Mouse (Mus musculus): ENCODE data around the gene Phactr4. TPM values are rescaled to one million over a fixed set of nuclear protein-coding genes. Genes with fewer than 3 reads are reported as not detected.

Gene Phactr4
- total and polyA plus RNA-seq, 3 experiments: 0.95 to 9.6 (median 1.4) TPM

DNA sequence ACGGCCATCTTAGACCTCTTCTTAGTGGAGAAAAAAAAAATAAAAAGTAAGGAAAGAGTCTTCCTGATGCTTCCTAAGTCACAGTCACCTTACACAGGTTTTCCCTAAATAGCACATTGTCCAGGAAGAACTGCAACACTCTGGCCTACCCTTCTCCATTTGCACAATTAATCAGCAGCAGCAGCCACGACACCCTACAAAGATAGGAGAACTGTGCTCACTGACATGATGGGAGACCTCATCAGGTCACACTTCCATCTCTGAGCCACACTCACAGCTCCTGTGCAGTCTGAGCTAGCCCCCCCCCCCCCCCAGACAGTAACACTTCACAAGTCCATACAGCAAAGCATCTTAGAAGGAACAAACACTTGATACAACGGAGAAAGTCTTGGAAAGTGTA is 25.2 kb downstream of the Phactr4 start:
- dilution Hi-C loops (cut with MboI; ENCODE audit: extremely low pct_ligation_motif_present, extremely low pct_unique_long_range_greater_than_20kb, low sequenced_read_pairs): no loop called here
- Histone ChIP-seq H3K79me2 (replicated peaks; ENCODE audit: control insufficient read depth, extremely low read depth, insufficient read depth, poor library complexity, severe bottlenecking) (no peaks in the 10 kb centered on the region), H3K9ac (ENCODE audit: insufficient read depth, low read depth) (no peak overlapping the region), H3K27ac (ENCODE audit: insufficient read depth, low read depth) (no peak overlapping the region), H3K9me3 (replicated peaks; ENCODE audit: low read length) (no peaks in the 10 kb centered on the region), H3K4me3 (replicated peaks in 1 of 3; ENCODE audit: low read depth in 2 of 3, low read length in 2 of 3, poor library complexity in 1 of 3) (no peak overlapping the region), H3K4me2 (ENCODE audit: insufficient read depth, low read depth, poor library complexity, severe bottlenecking) (no peak overlapping the region), H3K27me3 (replicated peaks) (no peaks in the 10 kb centered on the region), H3K36me3 (replicated peaks in 1 of 2; ENCODE audit: control insufficient read depth in 1 of 2, insufficient read depth in 1 of 2, low read length in 1 of 2) (peaks cover 3 to 8% of the 10 kb centered on the region in 2 experiments), H3K4me1 (ENCODE audit: control insufficient read depth in 1 of 2, insufficient read depth in 2 of 2) (no peaks in the 10 kb centered on the region)
- no peak for TF ChIP-seq GABPA (IDR thresholded peaks at IDR 0.05; ENCODE audit: insufficient replicate concordance, low read depth, low read length)
- no peak for TF ChIP-seq POLR2AphosphoS2 (IDR thresholded peaks at IDR 0.05; ENCODE audit: low read depth, low read length)
- no peak for TF ChIP-seq MAX (IDR thresholded peaks at IDR 0.05; ENCODE audit: low read length)
- in situ Hi-C loops (cut with MboI; ENCODE audit: low pct_ligation_motif_present, low pct_unique_long_range_greater_than_20kb, low sequenced_read_pairs): no loop called here
- DNase-seq (ENCODE audit: extremely low read depth): no peak

- no peaks in the 10 kb centered on the region for H3K4me1 ChIP-seq (ENCODE audit: control insufficient read depth in 1 of 2, insufficient read depth in 2 of 2)
- no peak overlapping the region for H3K27ac ChIP-seq (ENCODE audit: insufficient read depth, low read depth)
- H3K79me2 ChIP-seq (replicated peaks; ENCODE audit: control insufficient read depth, extremely low read depth, insufficient read depth, poor library complexity, severe bottlenecking): no peaks in the 10 kb centered on the region
- no peak overlapping the region for H3K9ac ChIP-seq (ENCODE audit: insufficient read depth, low read depth)
- peaks cover 3 to 8% of the 10 kb centered on the region in 2 experiments for H3K36me3 ChIP-seq (replicated peaks in 1 of 2; ENCODE audit: control insufficient read depth in 1 of 2, insufficient read depth in 1 of 2, low read length in 1 of 2)
- no peak overlapping the region for H3K4me2 ChIP-seq (ENCODE audit: insufficient read depth, low read depth, poor library complexity, severe bottlenecking)
- TF ChIP-seq BHLHE40 (IDR thresholded peaks at IDR 0.05; ENCODE audit: low read depth, low read length): no peak
- no peak for TF ChIP-seq MAZ (IDR thresholded peaks at IDR 0.05; ENCODE audit: low read depth, low read length)
- no peak for TF ChIP-seq UBTF (IDR thresholded peaks at IDR 0.05; ENCODE audit: low read depth, low read length)
- H3K4me3 ChIP-seq (replicated peaks in 1 of 3; ENCODE audit: low read depth in 2 of 3, low read length in 2 of 3, poor library complexity in 1 of 3): no peak overlapping the region
- no peak for DNase-seq (ENCODE audit: extremely low read depth)
- in situ Hi-C loops (cut with MboI; ENCODE audit: low pct_ligation_motif_present, low pct_unique_long_range_greater_than_20kb, low sequenced_read_pairs) (no loop called here), dilution Hi-C loops (cut with MboI; ENCODE audit: extremely low pct_ligation_motif_present, extremely low pct_unique_long_range_greater_than_20kb, low sequenced_read_pairs) (no loop called here)
- H3K27me3 ChIP-seq (replicated peaks): no peaks in the 10 kb centered on the region
- H3K9me3 ChIP-seq (replicated peaks; ENCODE audit: low read length): no peaks in the 10 kb centered on the region
Observed at GRCm38 (mm10) chr4:132396251-132396650, 26.0 kb downstream of the Phactr4 start.

GRCm38 (mm10) chr4:132391063-132391740 is 31.1 kb downstream of the Phactr4 start:
- Histone ChIP-seq H3K36me3 (replicated peaks in 1 of 2; ENCODE audit: control insufficient read depth in 1 of 2, insufficient read depth in 1 of 2, low read length in 1 of 2) (peaks cover 0 to 2% of the 10 kb centered on the region in 2 experiments), H3K4me1 (ENCODE audit: control insufficient read depth in 1 of 2, insufficient read depth in 2 of 2) (peaks cover 0 to 22% of the 10 kb centered on the region in 2 experiments; a peak in 2 of 4 replicates), H3K4me3 (replicated peaks in 1 of 3; ENCODE audit: low read depth in 2 of 3, low read length in 2 of 3, poor library complexity in 1 of 3) (no peak overlapping the region), H3K27me3 (replicated peaks) (no peaks in the 10 kb centered on the region), H3K9me3 (replicated peaks; ENCODE audit: low read length) (no peaks in the 10 kb centered on the region), H3K79me2 (replicated peaks; ENCODE audit: control insufficient read depth, extremely low read depth, insufficient read depth, poor library complexity, severe bottlenecking) (no peaks in the 10 kb centered on the region), H3K9ac (ENCODE audit: insufficient read depth, low read depth) (no peak overlapping the region), H3K27ac (ENCODE audit: insufficient read depth, low read depth) (no peak overlapping the region), H3K4me2 (ENCODE audit: insufficient read depth, low read depth, poor library complexity, severe bottlenecking) (no peak overlapping the region)
- no peak for DNase-seq (ENCODE audit: extremely low read depth)
- TF ChIP-seq JUND (conservative IDR thresholded peaks at IDR 0.05; ENCODE audit: low read depth, low read length) (no peak), ZMIZ1 (IDR thresholded peaks at IDR 0.05; ENCODE audit: low read depth, low read length) (no peak), CHD1 (IDR thresholded peaks at IDR 0.05; ENCODE audit: low read depth, low read length) (no peak), MAZ (IDR thresholded peaks at IDR 0.05; ENCODE audit: low read depth, low read length) (no peak), SIN3A (IDR thresholded peaks at IDR 0.05; ENCODE audit: low read length) (no peak), MXI1 (IDR thresholded peaks at IDR 0.05; ENCODE audit: low read depth, low read length) (no peak), MAFK (IDR thresholded peaks at IDR 0.05; ENCODE audit: insufficient replicate concordance, low read length) (no peak), RAD21 (IDR thresholded peaks at IDR 0.05; ENCODE audit: low read depth, low read length) (no peak), ZKSCAN1 (IDR thresholded peaks at IDR 0.05; ENCODE audit: borderline replicate concordance, low read depth, low read length) (no peak), MAX (IDR thresholded peaks at IDR 0.05; ENCODE audit: low read length) (no peak), UBTF (IDR thresholded peaks at IDR 0.05; ENCODE audit: low read depth, low read length) (no peak), BHLHE40 (IDR thresholded peaks at IDR 0.05; ENCODE audit: low read depth, low read length) (no peak), CHD2 (IDR thresholded peaks at IDR 0.05; ENCODE audit: low read length) (no peak), USF2 (conservative IDR thresholded peaks at IDR 0.05; ENCODE audit: low read depth, low read length) (no peak), POLR2A (IDR thresholded peaks at IDR 0.05; ENCODE audit: low read depth, low read length) (no peak), MEF2A (IDR thresholded peaks at IDR 0.05; ENCODE audit: borderline replicate concordance, low read depth, low read length) (no peak), ZNF384 (IDR thresholded peaks at IDR 0.05; ENCODE audit: low read depth, low read length) (no peak), GABPA (IDR thresholded peaks at IDR 0.05; ENCODE audit: insufficient replicate concordance, low read depth, low read length) (no peak)
- in situ Hi-C loops (cut with MboI; ENCODE audit: low pct_ligation_motif_present, low pct_unique_long_range_greater_than_20kb, low sequenced_read_pairs): no loop called here
- dilution Hi-C loops (cut with MboI; ENCODE audit: extremely low pct_ligation_motif_present, extremely low pct_unique_long_range_greater_than_20kb, low sequenced_read_pairs): no loop called here
